Mouse (Mus musculus) mature B cell (primary cell): ENCODE data around the gene Prc1.

Experiments
- in situ Hi-C: fragments of 300-500 bp; cut with MboI; formaldehyde crosslinking; loops from 2 replicates; pipeline ENCODE4 v1.14.3; 2019

Gene Prc1

GRCm38 (mm10) chr7:80294062-80294763, at the start of gene Prc1:
Prc1 (plus strand) TSS chr7:80294450.
- in situ Hi-C loops: no loop called here

- in situ Hi-C loops: no loop called here
These were observed 49.4 kb upstream of the Prc1 start for GRCm38 (mm10) chr7:80244851-80245250.

- in situ Hi-C loops: no loop called here
These were observed 48.0 kb upstream of the Prc1 start, which contains the start of gene Ttll13 for GRCm38 (mm10) chr7:80246148-80246721. Ttll13 (plus strand) TSS chr7:80246376.

- in situ Hi-C loops: no loop called here
These were observed 47.4 kb upstream of the Prc1 start for GRCm38 (mm10) chr7:80246859-80247258.

GRCm38 (mm10) chr7:80252437-80252836, 41.8 kb upstream of the Prc1 start:
- in situ Hi-C loops: no loop called here

- in situ Hi-C loops: no loop called here
These were observed 41.4 kb upstream of the Prc1 start for GRCm38 (mm10) chr7:80252886-80253285.

GRCm38 (mm10) chr7:80255981-80256380, 38.3 kb upstream of the Prc1 start:
- in situ Hi-C loops: no loop called here

GRCm38 (mm10) chr7:80257706-80258105, 36.5 kb upstream of the Prc1 start:
- in situ Hi-C loops: no loop called here

GRCm38 (mm10) chr7:80260625-80261371, 33.5 kb upstream of the Prc1 start, which contains the start of gene Ngrn:
Ngrn (plus strand) TSS chr7:80261215.
- in situ Hi-C loops: no loop called here

GRCm38 (mm10) chr7:80261372-80261990, 32.8 kb upstream of the Prc1 start:
- in situ Hi-C loops: no loop called here

GRCm38 (mm10) chr7:80264606-80265005, 29.6 kb upstream of the Prc1 start:
- in situ Hi-C loops: no loop called here

- in situ Hi-C loops: no loop called here
These were observed 26.5 kb upstream of the Prc1 start for GRCm38 (mm10) chr7:80267764-80268163.

GRCm38 (mm10) chr7:80268897-80269750, 25.1 kb upstream of the Prc1 start, which contains the start of gene Vps33b:
Vps33b (plus strand) TSS chr7:80269649.
- in situ Hi-C loops: no loop called here

GRCm38 (mm10) chr7:80269751-80270255, 24.4 kb upstream of the Prc1 start:
- in situ Hi-C loops: no loop called here

- in situ Hi-C loops: no loop called here
These were observed 20.8 kb upstream of the Prc1 start for GRCm38 (mm10) chr7:80273456-80273855.

GRCm38 (mm10) chr7:80276374-80276773, 17.9 kb upstream of the Prc1 start:
- in situ Hi-C loops: no loop called here

GRCm38 (mm10) chr7:80280032-80280431, 14.2 kb upstream of the Prc1 start:
- in situ Hi-C loops: no loop called here

- in situ Hi-C loops: no loop called here
These were observed 13.3 kb upstream of the Prc1 start for GRCm38 (mm10) chr7:80280998-80281397.

GRCm38 (mm10) chr7:80281646-80282045, 12.6 kb upstream of the Prc1 start:
- in situ Hi-C loops: no loop called here

- in situ Hi-C loops: no loop called here
These were observed 10.9 kb upstream of the Prc1 start for GRCm38 (mm10) chr7:80283226-80283918.

- in situ Hi-C loops: no loop called here
These were observed 9.9 kb upstream of the Prc1 start for GRCm38 (mm10) chr7:80284391-80284790.
